Mouse (Mus musculus): ENCODE results near the gene Alg12.

GRCm38 (mm10) chr15:88851507-88852149, 32.5 kb upstream of the Alg12 start:
- no peak for TF ChIP-seq CTCF (IDR thresholded peaks at IDR 0.05; ENCODE audit: low read depth, low read length)
- no peak for TF ChIP-seq POLR2A (IDR thresholded peaks at IDR 0.05; ENCODE audit: insufficient read depth, low read length)

All from ES-Bruce4 (cell line).